Mouse (Mus musculus): ENCODE results near the gene Tns1. TPM values are rescaled to one million over a fixed set of nuclear protein-coding genes. Genes with fewer than 3 reads are reported as not detected.
A peak's percentile ranks its signal among the peaks of the same experiment; 100 is the strongest.

Gene Tns1
- polyA plus RNA-seq, 1 experiment from 2014 or later: 121 TPM

DNA sequence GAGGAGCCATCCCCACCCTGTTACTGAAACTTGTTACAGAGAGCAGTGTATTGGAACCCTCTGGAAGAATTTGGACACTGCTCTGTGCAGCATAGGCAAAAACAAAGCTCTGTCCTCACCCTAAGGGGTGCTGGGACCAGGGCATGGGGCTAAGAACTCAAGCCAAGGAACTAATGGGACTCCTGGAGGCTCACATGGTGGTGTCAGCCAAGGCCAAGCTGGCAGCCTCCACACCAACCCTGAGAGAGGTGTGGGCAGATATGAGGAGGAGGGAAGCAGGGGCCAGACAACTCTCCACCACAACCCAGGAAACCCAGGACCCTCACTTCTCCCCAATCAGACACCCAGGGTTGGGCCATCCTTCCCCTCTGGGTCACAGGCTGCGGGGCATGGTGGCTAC lies 145.7 kb downstream of the Tns1 start:
- no peak for ATAC-seq (replicated peaks; ENCODE audit: insufficient number of reproducible peaks, insufficient read depth, low FRiP score, low read depth)
- H3K4me1 ChIP-seq (replicated peaks): peaks cover 59% of the 10 kb centered on the region

GRCm38 (mm10) chr1:73973992-73974391 lies 150.3 kb downstream of the Tns1 start:
- no peak overlapping the region for H3K9ac ChIP-seq
- WGBS: 79% methylated on average over 9 of the region's 9 CpGs
- no peak overlapping the region for H3K27ac ChIP-seq

More for the DNA sequence above, 145.7 kb downstream of the Tns1 start:
- H3K36me3 ChIP-seq: peaks cover 68% of the 10 kb centered on the region
- WGBS: 100% methylated on average over 1 of the region's 1 CpGs
- H3K4me3 ChIP-seq: no peak overlapping the region
- no peak overlapping the region for H3K9ac ChIP-seq
- peak overlapping the region; percentile 77 for H3K27ac ChIP-seq
- no peaks in the 10 kb centered on the region for H3K9me3 ChIP-seq (replicated peaks)
- H3K4me2 ChIP-seq: no peak overlapping the region
- no peaks in the 10 kb centered on the region for H3K27me3 ChIP-seq

DNA sequence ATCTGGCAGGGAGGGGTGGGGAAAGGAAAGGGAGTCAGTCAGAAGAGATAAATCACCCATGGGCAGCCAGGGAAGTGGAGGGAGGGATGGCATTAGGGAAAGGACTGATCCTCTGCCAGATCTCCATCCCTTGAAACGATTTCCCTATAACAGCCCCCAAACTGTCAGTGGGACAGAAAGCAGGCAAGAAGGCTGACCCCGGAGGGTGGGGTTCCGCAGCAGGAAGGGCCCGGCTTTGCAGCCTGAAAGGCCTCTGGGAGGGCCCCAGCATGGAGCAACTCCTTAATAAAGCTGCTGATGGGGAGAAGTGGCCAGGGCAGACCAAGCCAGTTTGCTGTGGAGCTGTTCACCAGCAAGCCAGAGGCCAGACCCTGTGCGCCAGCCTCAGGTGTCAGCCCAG lies 151.5 kb downstream of the Tns1 start:
- Histone ChIP-seq H3K36me3 (peaks cover 47% of the 10 kb centered on the region), H3K27ac (peak overlapping the region; percentile 61), H3K4me2 (no peak overlapping the region), H3K9me3 (replicated peaks) (no peaks in the 10 kb centered on the region), H3K9ac (no peak overlapping the region), H3K4me3 (no peak overlapping the region), H3K4me1 (replicated peaks) (peaks cover 79% of the 10 kb centered on the region), H3K27me3 (no peaks in the 10 kb centered on the region)
- no peak for ATAC-seq (replicated peaks; ENCODE audit: insufficient number of reproducible peaks, insufficient read depth, low FRiP score, low read depth)
- WGBS: 25% methylated on average over 5 of the region's 5 CpGs

More at GRCm38 (mm10) chr1:73973992-73974391, 150.3 kb downstream of the Tns1 start:
- Histone ChIP-seq H3K36me3 (peaks cover 59% of the 10 kb centered on the region), H3K4me2 (no peak overlapping the region), H3K4me3 (no peak overlapping the region), H3K9me3 (replicated peaks) (no peaks in the 10 kb centered on the region), H3K27me3 (no peaks in the 10 kb centered on the region), H3K4me1 (replicated peaks) (peaks cover 75% of the 10 kb centered on the region)
- no peak for ATAC-seq (replicated peaks; ENCODE audit: insufficient number of reproducible peaks, insufficient read depth, low FRiP score, low read depth)

DNA sequence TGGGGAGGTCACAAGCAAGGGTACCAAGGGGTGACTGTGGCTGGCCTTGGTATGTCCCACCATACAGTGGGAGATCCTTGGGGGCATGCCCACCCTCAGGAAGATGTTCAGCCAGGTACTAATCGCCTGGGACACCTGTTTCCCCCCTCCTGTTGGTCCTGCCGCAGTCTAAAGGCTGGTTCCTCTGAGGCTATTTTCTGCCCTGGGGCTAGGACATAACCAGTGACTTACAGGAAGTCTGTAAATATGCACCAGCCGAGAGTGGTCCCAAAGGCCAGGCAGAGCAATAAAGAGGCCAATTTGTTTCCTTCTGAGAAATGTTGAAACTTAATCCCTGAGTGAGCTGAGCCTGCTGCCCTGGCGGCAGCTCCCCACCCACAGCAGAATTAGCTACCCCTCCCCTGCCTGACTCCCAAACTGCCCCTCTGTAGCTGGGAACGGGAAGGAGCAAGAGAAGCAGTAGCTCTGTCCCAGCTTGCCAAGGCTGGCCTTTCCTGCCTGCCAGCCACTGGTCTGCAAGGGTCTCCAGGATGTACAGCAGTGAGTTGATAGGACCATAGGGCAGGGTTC lies 154.0 kb downstream of the Tns1 start:
- no peak overlapping the region for H3K4me3 ChIP-seq
- H3K27me3 ChIP-seq: no peaks in the 10 kb centered on the region
- peaks cover 84% of the 10 kb centered on the region for H3K4me1 ChIP-seq (replicated peaks)
- peak overlapping the region; percentile 87 for H3K27ac ChIP-seq
- no peaks in the 10 kb centered on the region for H3K9me3 ChIP-seq (replicated peaks)
- no peak for ATAC-seq (replicated peaks; ENCODE audit: insufficient number of reproducible peaks, insufficient read depth, low FRiP score, low read depth)
- H3K4me2 ChIP-seq: no peak overlapping the region
- WGBS: 29% methylated on average over 5 of the region's 5 CpGs
- 0 out of 2 replicates have a peak overlapping the region, but pooled peaks have one; percentile 20 for H3K9ac ChIP-seq
- peaks cover 32% of the 10 kb centered on the region for H3K36me3 ChIP-seq

DNA sequence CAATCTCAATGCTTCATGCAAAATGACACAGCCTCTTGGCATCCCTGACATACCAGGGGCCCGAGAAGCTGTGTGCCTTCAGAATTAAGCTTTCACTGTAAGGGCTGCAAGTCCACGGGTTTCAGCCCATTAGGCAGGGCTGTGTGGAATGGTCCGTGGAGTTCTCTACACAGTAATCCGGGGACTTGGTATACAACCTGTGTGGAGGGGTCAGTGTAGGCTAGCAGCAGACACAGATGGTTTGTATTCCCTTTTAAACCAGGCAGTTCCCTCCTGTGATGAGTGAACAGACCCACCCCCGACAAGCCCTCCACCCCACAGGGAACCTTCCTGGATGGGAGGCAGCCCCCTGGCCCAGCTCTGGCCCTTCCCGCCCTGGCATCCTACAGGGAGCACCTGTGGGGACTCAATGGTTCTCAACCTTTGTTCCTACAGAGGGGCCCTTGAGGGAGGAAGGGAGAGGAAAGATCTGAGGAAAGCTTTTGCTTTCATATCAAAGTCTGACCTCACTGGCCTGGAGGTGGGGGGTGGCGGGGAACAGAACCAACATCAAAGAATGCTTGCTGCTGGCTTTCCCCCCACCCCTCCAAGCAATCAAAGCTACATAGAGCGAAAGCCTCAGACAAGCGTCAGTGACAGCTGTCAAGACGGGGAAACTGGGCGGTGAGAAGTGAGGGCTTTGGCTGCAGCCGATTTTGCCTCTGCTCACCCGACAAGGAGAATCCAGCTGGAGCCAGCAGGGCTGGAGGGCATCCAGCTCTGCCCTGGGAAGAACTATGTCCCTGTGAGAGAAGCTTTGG lies 155.3 kb downstream of the Tns1 start:
- no peaks in the 10 kb centered on the region for H3K27me3 ChIP-seq
- peaks cover 83% of the 10 kb centered on the region for H3K4me1 ChIP-seq (replicated peaks)
- no peak overlapping the region for H3K4me3 ChIP-seq
- no peaks in the 10 kb centered on the region for H3K9me3 ChIP-seq (replicated peaks)
- peaks cover 26% of the 10 kb centered on the region for H3K36me3 ChIP-seq
- peak overlapping the region; percentile 15 for H3K9ac ChIP-seq
- H3K27ac ChIP-seq: peak overlapping the region; percentile 87
- H3K4me2 ChIP-seq: peak overlapping the region; percentile 29; the same call in 1 of the 2 replicates
- ATAC-seq (replicated peaks; ENCODE audit: insufficient number of reproducible peaks, insufficient read depth, low FRiP score, low read depth): peak; percentile 54
- 19% methylated on average over 13 of the region's 13 CpGs for whole genome bisulfite sequencing

DNA sequence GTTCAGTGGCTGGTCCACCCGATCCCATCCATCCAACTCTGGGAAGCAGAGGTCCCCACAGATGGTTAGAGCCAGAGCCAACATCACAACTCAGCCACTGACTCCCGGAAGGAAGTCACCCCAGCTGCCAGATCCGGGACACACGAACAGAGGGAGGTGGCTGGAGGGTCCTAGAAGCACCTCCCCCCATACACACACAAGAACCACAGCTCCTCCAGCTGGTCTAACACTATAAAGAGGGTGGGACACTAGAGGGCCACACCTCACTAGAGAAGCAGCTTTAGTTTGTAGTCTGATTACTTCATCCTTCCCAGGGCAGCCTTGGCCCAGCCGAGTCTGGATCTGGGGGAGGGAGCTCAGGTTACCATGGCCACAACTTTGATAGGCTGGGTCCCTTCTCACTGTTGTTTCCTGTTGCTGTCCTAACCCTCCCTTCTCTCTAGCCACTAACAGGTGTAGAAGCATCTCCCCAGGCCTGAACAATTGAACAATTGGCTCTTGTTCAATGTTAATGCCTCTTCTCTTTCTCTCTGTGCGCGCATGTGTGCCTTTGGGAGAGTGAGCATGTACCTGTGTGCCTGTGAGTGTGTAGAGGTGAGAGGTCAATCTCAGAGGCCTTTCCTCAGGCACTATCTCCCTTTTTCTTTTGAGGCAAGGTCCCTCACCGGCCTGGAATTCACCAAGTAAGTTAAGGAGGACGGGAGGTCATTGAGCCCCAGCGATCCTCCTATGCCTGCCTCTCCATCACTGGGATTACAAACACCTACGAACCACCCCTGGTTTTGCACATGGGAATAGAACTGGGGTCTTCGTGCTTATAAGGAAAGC lies 157.6 kb downstream of the Tns1 start:
- Histone ChIP-seq H3K9ac (no peak overlapping the region), H3K36me3 (peaks cover 10% of the 10 kb centered on the region), H3K4me1 (replicated peaks) (peaks cover 85% of the 10 kb centered on the region), H3K27me3 (no peaks in the 10 kb centered on the region), H3K4me3 (no peak overlapping the region), H3K9me3 (replicated peaks) (no peaks in the 10 kb centered on the region), H3K27ac (peak overlapping the region; percentile 67), H3K4me2 (no peak overlapping the region)
- ATAC-seq (replicated peaks; ENCODE audit: insufficient number of reproducible peaks, insufficient read depth, low FRiP score, low read depth): 0 out of 2 replicates have a peak, but pooled peaks have one; percentile 1
- WGBS: 57% methylated on average over 12 of the region's 12 CpGs

- ATAC-seq (replicated peaks; ENCODE audit: insufficient number of reproducible peaks, insufficient read depth, low FRiP score, low read depth): no peak
- Histone ChIP-seq H3K4me1 (replicated peaks) (peaks cover 92% of the 10 kb centered on the region), H3K9ac (peak overlapping the region; percentile 52), H3K27me3 (no peaks in the 10 kb centered on the region), H3K4me3 (no peak overlapping the region), H3K4me2 (peak overlapping the region; percentile 76), H3K9me3 (replicated peaks) (no peaks in the 10 kb centered on the region), H3K27ac (peak overlapping the region; percentile 99), H3K36me3 (no peaks in the 10 kb centered on the region)
- WGBS: 69% methylated on average over 5 of the region's 5 CpGs
These were observed 160.0 kb downstream of the Tns1 start for GRCm38 (mm10) chr1:73964151-73964743.

GRCm38 (mm10) chr1:73963626-73964025 lies 160.6 kb downstream of the Tns1 start:
- ATAC-seq (replicated peaks; ENCODE audit: insufficient number of reproducible peaks, insufficient read depth, low FRiP score, low read depth): no peak
- WGBS: 13% methylated on average over 8 of the region's 8 CpGs
- H3K4me3 ChIP-seq: peak overlapping the region; percentile 57

DNA sequence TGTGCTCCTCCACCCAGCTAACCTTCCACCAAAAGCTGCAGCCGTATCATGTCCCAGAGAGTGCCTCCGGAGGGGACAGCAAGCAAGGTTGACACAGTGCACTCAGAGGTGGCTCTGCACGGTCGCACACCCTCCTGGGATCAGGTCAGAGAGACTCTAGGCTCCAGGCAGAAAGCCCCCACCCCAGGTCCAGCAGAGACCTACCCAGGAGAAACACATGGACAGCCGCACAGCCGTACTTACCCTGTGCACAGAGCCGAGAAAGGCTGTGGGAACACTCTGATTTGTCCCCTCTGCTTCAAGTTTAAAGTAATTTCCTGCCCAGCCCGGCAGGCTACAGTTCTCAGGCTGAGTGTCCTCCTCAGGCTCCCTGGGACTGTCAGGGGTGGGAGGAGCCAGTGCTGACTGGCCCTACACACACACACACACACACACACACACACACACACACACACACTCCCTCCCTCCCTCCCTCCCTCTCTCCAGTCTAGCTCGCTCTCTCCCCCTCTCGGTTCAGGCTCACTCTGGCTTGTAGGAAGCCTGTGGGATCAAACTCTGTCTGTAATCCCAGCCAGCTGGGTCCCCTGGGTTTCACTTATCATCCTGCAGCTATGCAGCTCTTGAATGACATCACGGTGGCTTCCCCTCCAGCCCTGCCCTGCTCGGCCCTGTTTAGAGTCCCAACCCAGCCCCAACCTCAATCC lies 161.4 kb downstream of the Tns1 start:
- H3K4me2 ChIP-seq: peak overlapping the region; percentile 76
- no peaks in the 10 kb centered on the region for H3K36me3 ChIP-seq
- peak overlapping the region; percentile 69 for H3K9ac ChIP-seq
- peaks cover 92% of the 10 kb centered on the region for H3K4me1 ChIP-seq (replicated peaks)
- H3K4me3 ChIP-seq: peak overlapping the region; percentile 57
- WGBS: 6% methylated on average over 12 of the region's 12 CpGs
- H3K9me3 ChIP-seq (replicated peaks): no peaks in the 10 kb centered on the region
- ATAC-seq (replicated peaks; ENCODE audit: insufficient number of reproducible peaks, insufficient read depth, low FRiP score, low read depth): peak; percentile 89
- no peaks in the 10 kb centered on the region for H3K27me3 ChIP-seq
- H3K27ac ChIP-seq: peak overlapping the region; percentile 99

More at GRCm38 (mm10) chr1:73963626-73964025, 160.6 kb downstream of the Tns1 start:
- no peaks in the 10 kb centered on the region for H3K36me3 ChIP-seq
- H3K27ac ChIP-seq: peak overlapping the region; percentile 99
- H3K9me3 ChIP-seq (replicated peaks): no peaks in the 10 kb centered on the region
- no peaks in the 10 kb centered on the region for H3K27me3 ChIP-seq
- H3K4me2 ChIP-seq: peak overlapping the region; percentile 76
- peaks cover 92% of the 10 kb centered on the region for H3K4me1 ChIP-seq (replicated peaks)
- H3K9ac ChIP-seq: peak overlapping the region; percentile 52

DNA sequence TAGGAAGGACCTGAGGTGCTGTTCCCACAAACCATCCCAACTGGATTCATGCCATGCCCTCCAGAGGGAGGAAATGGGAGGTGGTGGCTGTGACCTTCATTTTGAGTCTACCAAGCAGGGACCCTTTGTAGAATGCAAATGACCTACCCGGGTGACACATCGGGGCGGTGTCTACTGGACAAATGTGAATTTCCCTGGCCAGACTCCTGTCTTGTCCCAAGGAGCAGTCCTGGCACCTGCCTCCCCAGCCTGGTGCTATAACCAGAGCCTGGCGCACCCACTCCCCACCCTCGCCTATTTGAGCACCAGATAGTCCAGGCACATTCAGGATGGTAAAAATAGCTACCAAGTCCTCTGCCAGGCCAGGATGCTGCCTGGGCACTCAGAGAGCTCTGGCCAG lies 162.2 kb downstream of the Tns1 start:
- Histone ChIP-seq H3K27ac (peak overlapping the region; percentile 99), H3K9me3 (replicated peaks) (no peaks in the 10 kb centered on the region), H3K27me3 (no peaks in the 10 kb centered on the region), H3K4me2 (peak overlapping the region; percentile 76), H3K9ac (peak overlapping the region; percentile 69), H3K4me1 (replicated peaks) (peaks cover 94% of the 10 kb centered on the region), H3K4me3 (peak overlapping the region; percentile 57), H3K36me3 (no peaks in the 10 kb centered on the region)
- 51% methylated on average over 5 of the region's 5 CpGs for WGBS
- no peak for ATAC-seq (replicated peaks; ENCODE audit: insufficient number of reproducible peaks, insufficient read depth, low FRiP score, low read depth)

Measured in heart, embryonic 15.5 days (tissue).